Mouse (Mus musculus) CH12.LX (cell line): ENCODE measurements around the gene Slc25a44. TPM values are rescaled to one million over a fixed set of nuclear protein-coding genes. Genes with fewer than 3 reads are reported as not detected.

Source experiments
- DNase-seq: peaks from one replicate; pipeline ENCODE4 v3.0.0-alpha.2; 2013; ENCODE audit errors: extremely low read depth
- H3K27ac ChIP-seq: 2 replicates; pipeline ENCODE4 v1.5.1; 2012; ENCODE audit warnings: low read depth, mild to moderate bottlenecking, control low read depth, moderate library complexity; ENCODE audit not compliant: insufficient read depth
- H3K27me3 ChIP-seq: replicated peaks from 2 replicates; pipeline ENCODE3; 2012; ENCODE audit warnings: inconsistent platforms
- H3K36me3 ChIP-seq, 2 experiments: replicated peaks in 1 of 2; 2 replicates each; pipeline versions ENCODE3 to v1.6.1; 2012; ENCODE audit warnings: inconsistent platforms in 1 of 2, low read length in 1 of 2, mild to moderate bottlenecking in 1 of 2, mixed read lengths in 1 of 2, moderate library complexity in 1 of 2; ENCODE audit not compliant: control insufficient read depth in 1 of 2, insufficient read depth in 1 of 2
- H3K4me1 ChIP-seq, 2 experiments: 2 replicates each; pipeline ENCODE4 v1.6.1; 2012; ENCODE audit warnings: inconsistent platforms in 1 of 2, moderate library complexity in 1 of 2; ENCODE audit not compliant: insufficient read depth in 2 of 2, control insufficient read depth in 1 of 2
- H3K4me2 ChIP-seq: 2 replicates; pipeline ENCODE4 v1.6.1; 2012; ENCODE audit warnings: low read depth, mild to moderate bottlenecking, control low read depth; ENCODE audit not compliant: poor library complexity, insufficient read depth, severe bottlenecking
- H3K4me3 ChIP-seq, 3 experiments: fragments of 150-350 bp in 1 of 3; sonication (generic) in 1 of 3; replicated peaks in 1 of 3; 2 replicates each; pipeline versions ENCODE3 to v1.5.1; 2011 to 2012; ENCODE audit warnings: low read depth in 2 of 3, low read length in 2 of 3, mild to moderate bottlenecking in 2 of 3, moderate library complexity in 2 of 3, control low read depth in 1 of 3, improper control_type of control experiment in 1 of 3, inconsistent platforms in 1 of 3, mixed read lengths in 1 of 3; ENCODE audit not compliant: poor library complexity in 1 of 3
- H3K79me2 ChIP-seq: replicated peaks from 2 replicates; pipeline ENCODE4 v1.6.1; 2012; ENCODE audit warnings: mild to moderate bottlenecking, moderate library complexity; ENCODE audit not compliant: control insufficient read depth, poor library complexity, insufficient read depth, severe bottlenecking; ENCODE audit errors: extremely low read depth
- H3K9ac ChIP-seq: 2 replicates; pipeline ENCODE4 v1.6.1; 2012; ENCODE audit warnings: low read depth, mild to moderate bottlenecking, control low read depth, moderate library complexity; ENCODE audit not compliant: insufficient read depth
- H3K9me3 ChIP-seq: replicated peaks from 2 replicates; pipeline ENCODE3; 2012; ENCODE audit warnings: low read length, inconsistent platforms, mixed read lengths
- CHD1 ChIP-seq: IDR thresholded peaks from 2 replicates; pipeline ENCODE4 v1.6.1; 2012; ENCODE audit warnings: low read depth, low read length, improper control_type of control experiment, inconsistent platforms
- CTCF ChIP-seq, 2 experiments: IDR thresholded peaks in 1 of 2; conservative IDR thresholded peaks in 1 of 2; 2 replicates each; pipeline ENCODE4 v1.5.1; 2011 to 2012; ENCODE audit warnings: low read depth in 2 of 2, low read length in 2 of 2, improper control_type of control experiment in 1 of 2, inconsistent platforms in 1 of 2, mild to moderate bottlenecking in 1 of 2, moderate library complexity in 1 of 2
- GABPA ChIP-seq: IDR thresholded peaks from 2 replicates; pipeline ENCODE4 v1.6.1; 2012; ENCODE audit warnings: low read depth, low read length, improper control_type of control experiment, inconsistent platforms; ENCODE audit not compliant: insufficient replicate concordance
- HCFC1 ChIP-seq: IDR thresholded peaks from 2 replicates; pipeline ENCODE4 v1.6.1; 2012; ENCODE audit warnings: low read depth, mild to moderate bottlenecking, inconsistent platforms, low read length, improper control_type of control experiment
- IRF4 ChIP-seq: IDR thresholded peaks from 2 replicates; pipeline ENCODE4 v1.6.1; 2014; ENCODE audit warnings: low read depth, mild to moderate bottlenecking, inconsistent platforms, low read length, improper control_type of control experiment
- JUND ChIP-seq: conservative IDR thresholded peaks from 2 replicates; pipeline ENCODE4 v1.6.1; 2011; ENCODE audit warnings: low read depth, low read length, improper control_type of control experiment
- MAFK ChIP-seq: IDR thresholded peaks from 2 replicates; pipeline ENCODE4 v1.6.1; 2011; ENCODE audit warnings: low read length, improper control_type of control experiment; ENCODE audit not compliant: insufficient replicate concordance
- MAZ ChIP-seq: IDR thresholded peaks from 2 replicates; pipeline ENCODE4 v1.6.1; 2012; ENCODE audit warnings: low read depth, mild to moderate bottlenecking, inconsistent platforms, low read length, improper control_type of control experiment, moderate library complexity
- MEF2A ChIP-seq: IDR thresholded peaks from 2 replicates; pipeline ENCODE4 v1.6.1; 2014; ENCODE audit warnings: low read depth, mild to moderate bottlenecking, inconsistent platforms, low read length, improper control_type of control experiment, borderline replicate concordance
- NRF1 ChIP-seq: IDR thresholded peaks from 2 replicates; pipeline ENCODE4 v1.6.1; 2014; ENCODE audit warnings: low read depth, mild to moderate bottlenecking, inconsistent platforms, low read length, improper control_type of control experiment, moderate library complexity
- PAX5 ChIP-seq: IDR thresholded peaks from 2 replicates; pipeline ENCODE4 v1.6.1; 2012; ENCODE audit warnings: low read length, inconsistent platforms, mixed read lengths
- RAD21 ChIP-seq: IDR thresholded peaks from 2 replicates; pipeline ENCODE4 v1.6.1; 2011; ENCODE audit warnings: low read depth, mild to moderate bottlenecking, low read length, improper control_type of control experiment, moderate library complexity
- SIN3A ChIP-seq: IDR thresholded peaks from 2 replicates; pipeline ENCODE4 v1.6.1; 2012; ENCODE audit warnings: low read length, improper control_type of control experiment, inconsistent platforms
- SMC3 ChIP-seq: IDR thresholded peaks from 2 replicates; pipeline ENCODE4 v1.6.1; 2011; ENCODE audit warnings: low read depth, low read length, improper control_type of control experiment
- TBP ChIP-seq: conservative IDR thresholded peaks from 2 replicates; pipeline ENCODE4 v1.6.1; 2011; ENCODE audit warnings: low read depth, low read length, improper control_type of control experiment
- TCF12 ChIP-seq: IDR thresholded peaks from 2 replicates; pipeline ENCODE4 v1.6.1; 2014; ENCODE audit warnings: low read depth, mild to moderate bottlenecking, inconsistent platforms, low read length, improper control_type of control experiment
- UBTF ChIP-seq: IDR thresholded peaks from 2 replicates; pipeline ENCODE4 v1.6.1; 2012; ENCODE audit warnings: low read depth, mild to moderate bottlenecking, inconsistent platforms, low read length, improper control_type of control experiment, moderate library complexity
- ZMIZ1 ChIP-seq: IDR thresholded peaks from 2 replicates; pipeline ENCODE4 v1.6.1; 2012; ENCODE audit warnings: low read depth, mild to moderate bottlenecking, inconsistent platforms, low read length, improper control_type of control experiment
- ZNF384 ChIP-seq: IDR thresholded peaks from 2 replicates; pipeline ENCODE4 v1.6.1; 2012; ENCODE audit warnings: low read depth, low read length, improper control_type of control experiment, inconsistent platforms
- dilution Hi-C: fragments of 300-500 bp; cut with MboI; formaldehyde crosslinking; loops from 2 replicates; pipeline ENCODE4 v1.14.3; 2020; ENCODE audit warnings: low sequenced_read_pairs; ENCODE audit not compliant: extremely low pct_unique_long_range_greater_than_20kb, extremely low pct_ligation_motif_present
- in situ Hi-C: fragments of 300-500 bp; cut with MboI; formaldehyde crosslinking; loops from 3 replicates; pipeline ENCODE4 v1.14.3; 2019; ENCODE audit warnings: low sequenced_read_pairs, low pct_ligation_motif_present, low pct_unique_long_range_greater_than_20kb, mixed read lengths
- polyA plus RNA-seq: library from polyadenylated mRNA; unstranded; fragments of >175 nt; gene quantifications from 2 replicates; pipeline ENCODE4 v1.2.1, GENCODE M21; 2012; ENCODE audit warnings: low read depth; ENCODE audit not compliant: insufficient read length
- total RNA-seq, 2 experiments: library from RNA; depleted of rRNA; stranded (reverse); fragments of 300-350 nt in 1 of 2; fragments of >200 nt in 1 of 2; gene quantifications; 2 replicates each; pipeline ENCODE4 v1.2.3; 2012 to 2014

The Slc25a44 gene
- total and polyA plus RNA-seq, 3 experiments, result 8.9 to 17.5 (median 13.2) TPM

GRCm38 (mm10) chr3:88418016-88418415 is 6.9 kb downstream of the Slc25a44 start:
- no peak for TF ChIP-seq TCF12
- TF ChIP-seq CHD1, result no peak
- TF ChIP-seq RAD21, result no peak
- TF ChIP-seq SMC3, result no peak
- TF ChIP-seq UBTF, result no peak
- no peak for TF ChIP-seq NRF1
- no peak for TF ChIP-seq ZNF384
- no peak for TF ChIP-seq TBP
- Histone ChIP-seq H3K9me3 (no peaks in the 10 kb centered on the region), H3K4me2 (no peak overlapping the region), H3K4me3 (no peak overlapping the region), H3K79me2 (peaks cover 7% of the 10 kb centered on the region; the same call in 1 of the 2 replicates), H3K36me3 (peaks cover 52 to 92% of the 10 kb centered on the region in 2 experiments), H3K9ac (no peak overlapping the region), H3K27ac (no peak overlapping the region), H3K4me1 (peaks cover 2 to 12% of the 10 kb centered on the region in 2 experiments; a peak in 2 of 4 replicates), H3K27me3 (no peaks in the 10 kb centered on the region)
- dilution Hi-C loops, result no loop called here
- no peak for DNase-seq
- in situ Hi-C loops, result no loop called here

DNA sequence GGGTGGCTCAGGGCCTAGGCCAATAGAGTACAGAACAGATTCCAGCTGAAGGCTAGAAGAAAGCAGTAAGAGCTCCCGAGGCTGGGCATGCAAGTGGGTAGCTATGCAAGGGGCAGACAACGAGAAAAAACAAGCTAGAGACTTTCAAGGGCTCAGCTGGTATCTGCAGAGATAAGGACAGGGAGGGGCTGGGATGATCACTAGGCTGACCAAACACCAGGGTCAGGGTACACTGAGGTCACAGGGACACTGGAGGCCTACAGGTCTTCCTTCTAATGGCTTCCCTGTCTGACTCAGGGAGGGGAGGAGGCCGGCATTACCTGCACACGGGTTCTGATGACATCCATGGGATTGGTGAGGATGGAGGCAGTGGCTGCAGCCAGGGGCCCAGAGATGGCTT is 9.3 kb downstream of the Slc25a44 start:
- H3K9me3 ChIP-seq, result no peaks in the 10 kb centered on the region
- no peak for TF ChIP-seq CHD1
- no peak for TF ChIP-seq UBTF
- no peak for TF ChIP-seq CTCF (conservative IDR thresholded peaks at IDR 0.05 in 1 of 2, IDR thresholded peaks at IDR 0.05 in 1 of 2; ENCODE audit: low read depth in 2 of 2, low read length in 2 of 2)
- no peak for TF ChIP-seq ZMIZ1
- no peak for TF ChIP-seq MAZ
- no peak for TF ChIP-seq RAD21
- TF ChIP-seq MEF2A, result no peak
- no peak for TF ChIP-seq HCFC1
- TF ChIP-seq GABPA, result no peak
- no peak for TF ChIP-seq MAFK
- TF ChIP-seq TBP, result no peak
- no peak for TF ChIP-seq SIN3A
- no peak for TF ChIP-seq PAX5
- TF ChIP-seq JUND, result no peak
- no peak for TF ChIP-seq IRF4
- TF ChIP-seq, all 38 proteins: peak for 0
- H3K27ac ChIP-seq, result no peak overlapping the region
- H3K36me3 ChIP-seq, result peaks cover 57 to 93% of the 10 kb centered on the region in 2 experiments
- no peak overlapping the region for H3K4me2 ChIP-seq
- no peaks in the 10 kb centered on the region; the same call in 1 of the 2 replicates for H3K79me2 ChIP-seq
- no peak overlapping the region for H3K9ac ChIP-seq
- in situ Hi-C loops, result no loop called here
- no peak for DNase-seq
- dilution Hi-C loops, result no loop called here
- H3K4me3 ChIP-seq, result no peak overlapping the region
- H3K27me3 ChIP-seq, result no peaks in the 10 kb centered on the region
- H3K4me1 ChIP-seq, result peaks cover 0 to 8% of the 10 kb centered on the region in 2 experiments; a peak in 2 of 4 replicates
